Mouse (Mus musculus) ES-E14 (cell line): Measurements from ENCODE around the gene Akt1.

ENCODE experiments used
- CHD2 ChIP-seq: IDR thresholded peaks from 2 replicates; pipeline ENCODE4 v1.6.1; 2014; ENCODE audit warnings: mild to moderate bottlenecking, low read depth, low read length, inconsistent platforms
- HCFC1 ChIP-seq: IDR thresholded peaks from 2 replicates; pipeline ENCODE4 v1.6.1; 2012; ENCODE audit warnings: low read length, inconsistent platforms, borderline replicate concordance; ENCODE audit not compliant: insufficient read depth
- ZNF384 ChIP-seq: IDR thresholded peaks from 2 replicates; pipeline ENCODE4 v1.6.1; 2012; ENCODE audit warnings: low read depth, low read length, inconsistent platforms

DNA sequence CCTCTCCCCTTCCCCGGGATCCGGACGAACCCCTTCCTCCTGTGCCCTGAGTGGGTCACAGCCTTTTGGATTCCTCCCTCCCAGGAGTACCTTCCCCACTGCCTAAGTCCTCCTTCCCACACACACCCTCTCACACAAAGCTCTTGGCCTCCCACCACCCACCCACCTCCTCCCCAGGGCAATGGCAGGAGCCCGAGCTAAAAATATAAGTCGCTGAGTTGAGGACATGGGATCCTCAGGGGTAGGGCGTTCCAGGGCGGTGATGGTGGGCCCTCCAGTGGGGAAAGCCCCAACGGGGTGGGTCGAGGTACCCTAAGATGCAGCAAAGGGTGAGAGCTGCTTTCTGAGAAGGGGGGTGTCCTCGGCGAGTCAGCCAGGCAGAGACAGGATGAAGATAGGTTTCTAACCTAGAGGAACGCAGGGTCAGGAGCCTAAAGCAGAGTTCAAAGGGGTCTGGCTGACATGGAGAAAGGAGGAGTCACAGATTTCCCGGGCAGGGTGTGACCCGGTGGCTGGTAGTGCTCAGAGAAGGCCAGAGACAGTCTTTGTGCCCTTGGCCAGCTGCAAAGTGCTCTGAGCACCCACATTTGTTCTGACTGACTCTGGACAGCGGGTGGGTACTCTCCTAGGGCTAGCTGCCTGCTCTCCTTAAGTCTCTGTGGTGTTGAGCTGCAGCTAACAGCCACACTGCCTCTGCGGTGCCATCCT is 54.2 kb downstream of the Akt1 start:
- TF ChIP-seq CHD2 (no peak), HCFC1 (no peak), ZNF384 (no peak)
